Mouse (Mus musculus) spleen, postnatal 14 days (tissue): ENCODE results near the gene Ggt7.
"Not testable (repeated sequence)": the region's sequence is repeated elsewhere in the genome, so short reads cannot be mapped to it uniquely, and the experiment has no call there.

Experiments used
- DNase-seq, 2 experiments: peaks; one replicate each; pipeline ENCODE4 v3.0.0; 2021 to 2022; ENCODE audit warnings: low spot score in 2 of 2

Ggt7 gene

DNA sequence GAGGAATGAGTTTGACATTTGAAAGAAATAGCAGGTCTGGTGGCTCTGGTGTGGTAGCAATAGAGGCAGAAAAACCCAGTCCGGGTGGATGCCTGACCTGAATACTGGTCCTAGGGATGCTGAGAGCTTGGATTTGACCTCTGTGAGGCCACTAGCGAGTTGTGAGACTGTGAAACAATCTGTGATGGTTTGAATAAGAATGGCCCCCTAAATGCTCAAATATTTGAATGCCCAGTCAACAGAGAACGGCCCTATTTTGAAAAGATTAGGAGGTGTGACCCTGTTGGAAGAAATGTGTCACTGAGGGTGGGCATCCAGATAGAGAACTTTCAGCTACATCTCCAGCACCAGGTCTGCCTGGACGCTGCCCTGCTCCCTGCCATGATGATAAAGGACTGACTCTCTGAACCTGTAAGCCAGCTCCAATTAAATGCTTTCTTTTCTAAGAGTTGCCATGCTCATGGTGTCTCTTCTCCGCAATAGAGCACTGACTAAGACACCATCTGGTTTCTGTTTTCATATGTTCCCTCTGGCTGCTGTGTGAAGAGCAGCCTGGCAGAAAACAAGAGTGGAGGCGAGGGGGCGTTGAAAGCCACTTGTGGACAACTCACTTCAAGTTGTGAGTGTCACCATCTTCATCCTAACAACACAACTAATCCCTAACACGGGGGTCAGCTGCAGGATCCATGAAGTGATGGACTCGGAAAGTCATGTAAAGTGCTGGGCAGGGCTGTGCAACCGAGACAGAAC lies 10.1 kb downstream of the Ggt7 start:
- no peak for DNase-seq

DNA sequence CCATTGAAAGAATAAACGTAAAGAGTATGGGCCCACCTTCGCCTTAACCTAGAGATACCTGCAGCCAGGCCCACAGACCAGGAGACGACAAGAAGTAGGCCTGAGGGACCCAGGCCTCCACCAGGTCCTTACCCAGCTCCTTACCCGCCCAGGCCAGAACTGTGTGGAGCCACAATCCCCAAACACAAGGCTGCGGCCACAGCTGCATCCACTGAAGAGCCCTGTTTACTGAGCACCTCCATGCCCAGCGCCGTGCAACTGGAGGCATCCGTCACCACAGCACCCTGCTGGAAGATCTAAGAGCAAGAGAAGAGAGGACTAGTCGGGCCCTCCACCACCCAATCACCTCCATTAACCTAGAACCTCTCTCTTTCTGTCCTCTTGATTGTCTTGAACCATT lies 12.2 kb downstream of the Ggt7 start:
- no peak for DNase-seq

DNA sequence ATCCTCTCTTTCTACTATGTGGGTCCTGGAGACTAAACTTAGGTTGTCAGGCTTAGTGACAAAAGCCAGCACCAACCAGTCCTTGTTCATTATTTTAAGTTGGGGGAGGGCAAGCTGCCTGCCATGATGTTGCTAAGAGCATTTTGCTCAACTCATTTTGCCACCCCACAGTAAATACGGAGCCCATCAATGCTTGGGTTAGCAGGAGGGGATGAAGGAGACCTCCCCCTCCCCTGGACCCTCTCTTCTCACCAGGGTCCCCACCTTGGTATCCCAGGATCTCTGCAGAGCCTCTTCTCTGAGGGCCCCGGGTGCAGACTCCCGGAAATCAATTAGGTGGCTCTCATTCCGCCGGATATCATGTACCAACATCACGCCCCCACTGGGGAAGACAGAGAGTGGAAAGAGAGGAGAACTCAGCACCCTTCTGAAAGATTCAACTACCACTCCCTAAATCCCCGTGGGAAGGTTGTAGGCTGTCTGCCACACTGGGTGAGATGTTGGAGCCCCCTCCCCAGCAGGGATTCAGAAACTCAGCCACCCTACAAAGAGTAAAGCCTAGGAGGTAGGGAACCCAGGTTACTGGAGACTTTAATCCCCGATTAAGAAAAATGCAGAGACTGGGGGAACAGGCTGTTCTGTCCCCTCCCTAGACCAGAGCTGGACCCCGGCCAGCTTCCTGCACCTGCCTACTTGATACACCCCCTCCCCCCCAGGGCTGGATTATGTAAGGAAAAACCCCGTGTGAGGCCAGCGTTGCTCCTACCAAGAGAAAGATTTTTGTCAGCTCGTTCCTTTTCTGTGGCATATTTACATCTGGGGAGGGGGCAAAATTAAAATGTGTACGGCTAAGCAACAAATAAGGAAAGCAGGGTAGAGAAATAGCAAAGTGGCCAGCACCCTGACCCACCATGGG lies 13.3 kb downstream of the Ggt7 start:
- no peak for DNase-seq

DNA sequence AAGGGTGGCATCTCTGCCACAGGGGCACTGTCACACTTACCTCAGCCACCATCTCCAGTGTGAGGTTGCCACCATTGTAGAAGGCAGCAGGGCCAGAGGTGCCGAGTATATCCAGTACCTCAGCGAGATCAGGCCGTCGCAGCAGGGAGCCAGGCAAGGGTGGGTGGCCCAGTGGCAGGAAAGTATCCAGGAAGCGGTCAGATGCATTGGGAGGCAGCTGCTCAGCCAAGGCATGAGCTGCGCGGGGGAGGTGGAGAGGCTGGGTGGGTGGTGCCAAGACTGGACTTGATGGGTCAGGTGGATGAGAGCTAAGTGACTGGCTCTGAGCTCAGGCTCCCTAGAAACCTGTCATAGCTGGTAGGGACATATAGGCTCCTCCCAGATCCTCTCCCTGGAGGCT lies 15.4 kb downstream of the Ggt7 start:
- no peak for DNase-seq

DNA sequence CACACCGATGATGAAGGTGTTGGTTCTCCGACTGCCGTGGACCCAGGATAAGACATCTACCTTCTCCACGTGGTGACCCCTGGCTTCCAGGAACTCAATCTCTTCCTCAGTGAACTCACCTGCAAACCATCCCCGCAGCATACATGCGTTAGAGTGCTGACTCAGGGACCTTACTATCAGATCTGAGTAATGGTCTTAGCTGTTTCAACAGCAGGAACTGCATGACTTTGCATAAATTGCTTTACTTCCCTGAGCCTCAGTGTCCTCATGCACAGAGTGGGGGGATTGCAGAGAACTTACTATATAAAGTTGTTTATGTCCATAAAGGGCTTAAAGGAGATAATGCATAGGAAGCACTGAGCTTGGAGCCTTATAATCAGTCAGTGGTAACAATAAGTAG lies 27.0 kb downstream of the Ggt7 start:
- DNase-seq = no peak

DNA sequence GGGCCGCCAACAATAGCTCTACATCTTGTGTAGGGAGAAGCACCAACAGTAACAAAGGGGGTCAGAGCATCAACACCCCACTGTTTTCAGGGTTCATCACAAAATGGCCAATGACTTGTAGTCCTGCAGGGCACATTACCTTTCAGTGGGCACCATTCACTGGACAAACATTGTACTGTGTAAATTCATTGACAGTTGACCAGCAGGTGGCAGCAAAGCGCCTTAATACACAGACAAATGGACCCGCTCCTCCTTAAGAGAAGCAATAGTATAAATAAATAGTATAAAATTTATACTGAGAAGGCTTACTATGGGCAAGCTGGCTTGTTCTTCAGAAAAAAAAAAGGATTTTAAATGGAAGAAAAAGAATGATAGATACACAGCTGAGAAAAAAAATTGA lies 36.0 kb downstream of the Ggt7 start:
- peak; percentile 34 to 62 for DNase-seq

DNA sequence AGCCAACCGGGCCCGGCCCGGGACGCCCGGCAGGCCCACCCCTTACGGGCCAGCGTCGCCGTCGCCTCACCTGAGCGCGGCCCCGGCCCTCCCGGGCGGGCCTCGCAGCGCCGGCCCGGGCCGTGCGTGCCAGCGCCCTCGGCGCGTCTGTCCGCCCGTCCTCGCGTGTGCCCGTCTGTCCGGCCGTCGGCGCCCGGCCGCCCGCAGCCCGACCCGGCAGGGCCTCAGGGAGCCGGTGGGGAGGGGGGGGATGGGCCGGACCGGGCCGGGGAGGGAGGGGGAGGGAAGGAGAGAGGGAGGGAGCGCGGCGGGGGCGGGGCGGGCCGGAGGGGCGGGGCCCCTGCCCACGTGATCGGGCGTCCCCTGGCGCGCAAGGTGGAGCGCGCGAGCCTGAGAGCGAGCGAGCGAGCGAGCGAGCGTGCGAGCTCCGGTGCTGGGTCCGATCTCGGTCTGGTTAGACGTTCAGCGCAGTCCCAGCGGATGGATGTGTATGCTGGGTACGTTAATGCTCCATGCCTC lies 44.4 kb downstream of the Ggt7 start, which contains the start of gene Ncoa6:
TSS of gene Ncoa6 (minus strand) at position 325 of the 519 bp plus-strand sequence.
- DNase-seq = peak; percentile 46 to 56

DNA sequence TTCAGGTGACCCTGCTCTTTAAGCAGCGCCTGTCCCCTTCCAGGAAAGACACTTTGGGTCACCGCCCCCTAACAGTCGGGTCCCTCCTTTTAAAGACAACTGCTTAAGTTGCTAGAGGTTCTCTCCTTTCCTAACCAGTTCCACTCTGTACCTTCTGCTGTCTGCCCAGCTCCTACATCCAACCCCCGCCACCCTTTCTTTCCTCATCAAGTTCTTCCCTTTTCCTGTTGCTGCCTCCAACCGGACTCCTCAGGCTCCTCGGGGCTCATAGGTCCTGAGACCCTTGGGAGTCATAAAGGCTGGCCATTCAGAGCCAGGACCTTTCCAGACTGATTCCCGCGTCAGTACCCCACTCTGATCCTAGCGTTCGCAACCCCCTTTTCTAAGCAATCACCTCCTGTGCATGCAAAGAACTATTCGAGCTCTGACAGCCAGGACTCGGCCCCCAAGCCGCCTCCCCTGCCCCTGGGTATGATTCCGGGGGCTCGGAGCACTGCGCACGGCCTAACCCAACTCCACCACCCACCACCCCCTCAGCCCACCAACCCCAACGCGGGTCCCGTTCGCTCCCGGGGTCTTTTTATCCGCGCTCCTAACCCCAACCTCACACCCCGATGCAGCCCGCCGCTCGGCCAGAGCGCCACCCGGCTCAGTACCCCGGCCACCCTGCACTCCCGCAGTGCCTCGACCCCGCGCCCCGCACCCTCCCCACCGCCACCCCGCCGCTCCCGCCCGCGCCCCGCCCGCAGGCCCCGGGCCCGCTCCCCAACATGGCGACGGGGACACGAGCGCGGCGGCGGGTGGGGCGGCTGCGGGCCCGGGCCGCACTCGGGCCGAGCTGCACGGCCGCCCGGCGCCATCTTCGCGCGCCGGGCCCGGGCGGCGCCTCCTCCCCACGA lies 45.1 kb downstream of the Ggt7 start:
- DNase-seq = peak in 1 of 2 experiments; percentile 19

DNA sequence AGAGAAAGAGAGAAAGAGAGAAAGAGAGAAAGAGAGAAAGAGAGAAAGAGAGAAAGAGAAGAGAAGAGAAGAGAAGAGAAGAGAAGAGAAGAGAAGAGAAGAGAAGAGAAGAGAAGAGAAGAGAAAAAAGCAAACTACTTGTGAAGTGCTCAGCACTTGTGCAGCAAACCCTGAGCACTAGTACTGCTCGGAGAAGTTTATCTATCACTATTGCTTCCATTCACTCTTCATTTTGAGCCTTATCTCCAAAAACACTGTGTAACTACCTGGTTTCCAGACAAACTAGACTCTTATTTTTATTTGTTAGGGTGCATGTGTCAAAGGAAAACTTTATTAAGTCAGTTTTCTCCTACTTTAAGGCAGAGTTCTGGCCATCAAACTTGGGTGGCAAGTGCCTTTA lies 51.2 kb downstream of the Ggt7 start:
- no peak for DNase-seq

DNA sequence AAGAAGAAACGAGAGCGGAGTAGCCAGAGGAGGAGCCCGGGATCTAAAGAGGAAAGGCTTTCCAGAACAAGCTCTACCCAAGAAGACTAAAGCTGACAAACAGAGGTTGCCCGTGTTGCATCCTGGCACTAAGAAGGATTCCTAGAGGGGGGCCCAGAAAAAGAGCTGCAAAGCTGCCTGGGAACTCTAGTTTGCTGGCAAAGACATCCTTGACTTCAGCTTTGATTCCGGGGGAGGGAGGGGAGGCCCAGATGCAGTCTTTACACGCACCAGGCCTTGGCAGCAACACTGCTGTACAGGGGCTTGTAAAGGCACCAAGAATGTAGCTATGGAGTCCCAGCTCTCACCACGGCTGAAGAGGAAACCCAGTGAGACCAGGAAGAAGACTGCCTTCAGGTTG lies 64.4 kb downstream of the Ggt7 start:
- no peak for DNase-seq

DNA sequence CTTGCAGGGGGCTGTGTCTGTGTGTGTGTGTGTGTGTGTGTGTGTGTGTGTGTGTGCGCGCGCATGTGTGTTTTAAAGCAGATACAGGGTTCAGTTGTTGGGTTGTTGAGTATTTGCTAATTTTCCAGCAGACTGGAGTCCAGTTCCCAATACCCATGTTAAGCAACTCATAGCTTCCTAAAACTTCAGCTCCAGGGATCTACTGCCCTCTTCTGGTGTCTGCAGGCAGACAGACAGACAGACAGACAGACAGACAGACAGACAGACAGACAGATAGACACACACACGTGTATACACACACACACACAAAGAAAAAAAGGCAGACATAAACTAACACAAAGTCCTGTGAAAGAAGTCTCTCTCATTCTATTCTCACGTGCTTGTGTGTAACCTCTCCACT lies 66.8 kb downstream of the Ggt7 start:
- no peak for DNase-seq

DNA sequence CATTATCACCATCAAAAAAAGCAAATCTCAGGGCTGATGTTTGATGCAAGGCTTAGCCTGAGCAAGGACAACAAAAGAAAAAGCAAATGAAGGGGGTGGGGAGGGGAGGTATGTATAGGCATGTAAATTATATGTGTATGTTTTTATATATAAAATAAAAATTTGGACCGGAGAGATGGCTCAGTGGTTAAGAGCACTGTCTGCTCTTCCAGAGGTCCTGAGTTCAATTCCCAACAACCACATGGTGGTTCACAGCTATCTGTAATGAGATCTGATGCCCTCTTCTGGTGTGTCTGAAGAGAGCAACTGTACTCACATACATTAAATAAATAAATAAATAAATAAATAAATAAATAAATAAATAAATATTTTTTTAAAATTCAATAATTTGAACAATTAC lies 70.1 kb downstream of the Ggt7 start:
- DNase-seq = not testable (repeated sequence)

DNA sequence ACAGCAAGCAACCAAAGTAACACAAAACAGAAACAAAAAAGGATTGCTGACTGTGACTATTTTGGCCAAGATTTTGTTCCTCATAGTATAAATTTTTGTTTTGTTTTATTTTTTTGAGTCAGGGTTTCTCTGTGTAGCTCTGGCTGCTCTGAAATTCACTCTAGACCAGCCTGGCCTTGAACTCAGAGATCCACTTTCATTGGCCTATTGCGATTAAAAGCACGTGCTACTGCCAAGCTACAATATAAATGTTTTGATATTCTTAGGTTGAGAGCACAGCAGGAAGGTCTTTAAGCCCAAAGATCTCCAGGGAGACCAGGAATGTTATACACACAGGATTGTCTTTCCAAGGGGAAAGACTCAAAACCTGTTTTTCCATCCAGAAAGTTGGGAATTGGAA lies 74.6 kb downstream of the Ggt7 start:
- DNase-seq = no peak

DNA sequence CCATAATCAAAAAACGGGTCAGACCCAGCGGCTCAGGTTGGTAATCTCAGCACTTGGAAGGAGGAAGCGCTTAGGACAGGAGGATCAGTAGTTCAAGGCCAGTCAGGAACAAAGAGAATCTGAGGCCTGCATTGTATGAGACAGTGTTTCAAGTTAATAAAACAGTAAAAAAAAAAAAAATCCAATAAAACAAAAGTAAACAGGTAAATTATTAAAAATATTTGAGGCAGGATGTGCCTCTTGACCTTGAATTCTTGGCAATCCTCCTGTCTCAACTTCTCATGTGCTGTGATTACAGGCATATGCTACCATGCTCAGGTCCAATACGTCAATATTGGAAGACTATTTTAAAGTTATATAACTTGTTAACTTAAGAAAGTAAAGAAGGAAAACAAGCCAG lies 75.1 kb downstream of the Ggt7 start:
- no peak for DNase-seq
